Mouse (Mus musculus) gastrocnemius, postnatal 10 days (tissue): ENCODE data around the gene Mn1. TPM values are rescaled to one million over a fixed set of nuclear protein-coding genes. Genes with fewer than 3 reads are reported as not detected.

Experiments
- DNase-seq: peaks from one replicate; pipeline ENCODE4 v3.0.0; 2021; ENCODE audit warnings: mixed read lengths
- total RNA-seq, 2 experiments: library from RNA; stranded (reverse); gene quantifications; 2 replicates each; pipeline ENCODE4 v1.2.3; 2021

Mn1 gene
- total RNA-seq, 2 experiments from 2014 or later, result 19.6 to 30.4 TPM

DNA sequence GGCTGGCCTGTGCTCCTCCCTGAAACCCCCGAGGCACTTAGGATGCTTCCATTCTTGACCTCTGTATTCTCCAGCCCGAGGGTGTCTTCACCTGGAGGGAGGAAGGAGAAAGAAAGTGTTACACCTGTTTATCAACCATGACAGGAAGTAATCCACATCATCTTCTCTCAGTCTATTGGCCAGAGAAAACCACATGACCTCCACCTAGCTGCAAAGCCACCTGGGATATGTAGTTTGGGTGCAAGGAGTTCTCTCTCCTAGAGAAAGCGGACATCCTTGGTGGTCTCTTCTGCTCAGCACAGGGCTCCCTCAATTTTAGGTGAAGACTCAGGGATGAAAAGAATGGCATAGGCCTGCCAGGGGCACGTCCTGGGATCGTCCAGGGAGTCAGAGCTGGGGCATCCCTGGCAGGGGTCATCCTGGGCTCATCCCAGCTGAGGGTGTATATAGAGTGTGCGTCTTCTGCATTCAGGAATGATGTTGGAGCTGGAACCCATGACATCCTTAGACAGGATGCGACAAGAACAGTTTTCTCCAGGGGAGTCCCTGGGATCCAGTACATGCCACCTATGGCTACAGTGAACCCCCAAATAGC is 72.0 kb downstream of the Mn1 start:
- DNase-seq, result no peak

DNA sequence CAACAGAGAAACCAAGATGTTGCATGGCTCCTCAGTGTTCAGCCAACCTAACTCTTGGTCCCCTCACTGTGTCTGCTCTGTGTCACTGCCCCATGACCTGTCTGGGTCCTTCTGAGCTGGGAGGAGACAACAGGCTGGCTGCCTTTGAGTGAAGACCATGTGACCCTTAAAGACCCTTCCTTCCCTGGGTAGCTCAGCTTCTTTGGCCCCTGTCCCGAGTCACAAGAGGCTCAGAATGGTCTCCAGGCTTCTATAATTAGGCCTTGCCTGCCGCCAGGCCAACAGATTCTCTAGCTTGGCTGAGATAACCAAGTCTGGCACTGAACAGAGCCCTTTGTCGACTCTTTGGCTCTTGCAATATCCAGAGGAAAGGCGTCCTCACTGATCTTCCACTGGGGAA is 73.4 kb downstream of the Mn1 start:
- DNase-seq, result no peak

GRCm38 (mm10) chr5:111491485-111491884 is 74.3 kb downstream of the Mn1 start:
- no peak for DNase-seq

DNA sequence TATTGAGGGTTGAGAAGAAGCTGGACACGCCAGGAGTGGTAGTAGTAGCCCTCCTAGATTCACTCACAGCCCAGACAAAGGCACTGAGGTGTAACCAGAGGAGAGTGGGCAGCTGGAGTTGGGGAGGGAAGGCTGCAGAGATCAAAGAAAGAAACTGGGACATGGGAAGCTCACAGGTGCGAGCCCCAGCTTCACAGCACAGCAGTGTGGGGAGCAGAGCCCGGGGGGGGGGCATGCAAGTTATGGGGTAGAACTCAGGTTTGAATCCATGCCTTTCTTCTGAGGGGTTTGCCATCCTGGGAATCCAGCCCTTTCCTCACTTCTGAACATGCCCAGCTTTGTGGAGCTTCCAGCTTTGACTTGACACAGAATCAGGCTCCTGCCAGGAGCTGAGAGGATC is 82.9 kb downstream of the Mn1 start:
- no peak for DNase-seq

GRCm38 (mm10) chr5:111501691-111502441 is 84.7 kb downstream of the Mn1 start:
- DNase-seq, result no peak

DNA sequence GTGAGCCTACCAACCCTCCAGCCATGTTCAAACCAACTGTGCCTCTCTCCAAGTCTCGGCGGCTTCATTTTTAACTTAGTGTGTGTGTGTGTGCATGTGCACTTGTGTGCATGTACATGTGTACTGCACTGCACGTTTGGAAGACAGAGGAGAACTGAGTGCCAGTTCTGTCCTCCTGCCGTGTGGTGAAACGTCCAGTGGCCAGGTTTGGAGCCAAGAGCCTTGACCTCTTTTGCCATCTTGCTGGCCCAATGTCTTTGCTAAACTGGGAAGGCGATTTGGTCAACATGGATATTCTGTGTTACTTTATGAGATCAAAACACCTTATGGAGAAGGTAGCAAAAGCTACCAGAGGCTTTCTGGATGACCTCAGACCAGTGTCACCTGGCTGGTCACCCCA is 88.1 kb downstream of the Mn1 start:
- no peak for DNase-seq

- DNase-seq, result no peak
Observed at GRCm38 (mm10) chr5:111505824-111506223, 88.7 kb downstream of the Mn1 start.

- DNase-seq, result no peak
Observed at GRCm38 (mm10) chr5:111506410-111506809, 89.2 kb downstream of the Mn1 start.

Other genes with a start within 250 kb of the Mn1 start
- gene Pitpnb, start 86.6 kb upstream of the Mn1 start, total RNA-seq, result 10 to 100 TPM; 33.8 to 35.9 TPM